Mouse (Mus musculus): ENCODE measurements around the gene E2f4. TPM values are rescaled to one million over a fixed set of nuclear protein-coding genes. Genes with fewer than 3 reads are reported as not detected.
A peak's percentile ranks its signal among the peaks of the same experiment; 100 is the strongest.

The E2f4 gene
- polyA plus RNA-seq, 1 experiment from 2014 or later = 46.4 TPM

DNA sequence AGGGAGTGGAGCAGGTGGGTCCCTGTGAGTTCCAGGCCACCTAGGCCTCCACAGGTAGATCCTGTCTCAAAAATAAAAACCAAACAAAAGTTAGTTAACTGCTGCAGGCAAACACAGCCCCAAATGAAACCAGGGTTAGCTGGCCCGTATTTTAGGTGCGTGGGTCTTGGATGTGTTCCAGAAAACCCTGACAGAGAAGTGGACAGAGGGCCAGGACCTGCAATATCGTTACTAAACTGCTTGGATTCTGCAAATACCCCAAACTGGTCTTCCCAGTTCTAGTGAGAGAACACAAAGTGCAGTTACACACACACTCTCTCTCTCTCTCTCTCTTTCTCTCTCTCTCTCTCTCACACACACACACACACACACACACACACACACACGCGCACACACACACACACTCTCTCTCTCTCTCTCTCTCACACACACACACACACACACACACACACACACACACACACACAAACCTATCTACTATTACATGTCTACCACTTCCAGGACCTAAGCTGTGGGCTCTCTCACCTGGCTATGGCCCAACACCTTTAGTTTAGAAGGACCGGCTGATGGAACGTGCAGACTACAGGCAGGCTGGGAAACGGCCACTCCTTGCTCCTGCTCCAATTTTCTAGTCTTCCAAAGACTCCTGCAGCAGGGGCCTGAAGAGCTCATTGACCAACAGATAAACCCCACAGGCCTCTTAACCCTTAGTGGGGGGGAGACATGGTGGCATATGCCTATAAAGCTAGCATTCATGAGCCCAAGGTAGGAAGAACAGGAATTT is 46.5 kb downstream of the E2f4 start:
- no peak overlapping the region for H3K9ac ChIP-seq (replicated peaks; ENCODE audit: low read depth, low read length)
- H3K27ac ChIP-seq (ENCODE audit: low read depth, low read length) = no peak overlapping the region
- H3K4me3 ChIP-seq (ENCODE audit: low read depth, low read length) = no peak overlapping the region
- no peak overlapping the region for H3K4me2 ChIP-seq (ENCODE audit: low read depth, low read length)
- no peaks in the 10 kb centered on the region for H3K4me1 ChIP-seq (ENCODE audit: control insufficient read depth, insufficient read depth, low read length)
- no peak for ATAC-seq (ENCODE audit: low read depth)
- no peaks in the 10 kb centered on the region for H3K9me3 ChIP-seq (ENCODE audit: control insufficient read depth, low read length)
- H3K36me3 ChIP-seq (ENCODE audit: control insufficient read depth, insufficient read depth, low read length) = no peaks in the 10 kb centered on the region
- H3K27me3 ChIP-seq (ENCODE audit: control insufficient read depth, insufficient read depth, low read length) = peaks cover 8% of the 10 kb centered on the region
- 84% methylated on average over 6 of the region's 8 CpGs for WGBS

DNA sequence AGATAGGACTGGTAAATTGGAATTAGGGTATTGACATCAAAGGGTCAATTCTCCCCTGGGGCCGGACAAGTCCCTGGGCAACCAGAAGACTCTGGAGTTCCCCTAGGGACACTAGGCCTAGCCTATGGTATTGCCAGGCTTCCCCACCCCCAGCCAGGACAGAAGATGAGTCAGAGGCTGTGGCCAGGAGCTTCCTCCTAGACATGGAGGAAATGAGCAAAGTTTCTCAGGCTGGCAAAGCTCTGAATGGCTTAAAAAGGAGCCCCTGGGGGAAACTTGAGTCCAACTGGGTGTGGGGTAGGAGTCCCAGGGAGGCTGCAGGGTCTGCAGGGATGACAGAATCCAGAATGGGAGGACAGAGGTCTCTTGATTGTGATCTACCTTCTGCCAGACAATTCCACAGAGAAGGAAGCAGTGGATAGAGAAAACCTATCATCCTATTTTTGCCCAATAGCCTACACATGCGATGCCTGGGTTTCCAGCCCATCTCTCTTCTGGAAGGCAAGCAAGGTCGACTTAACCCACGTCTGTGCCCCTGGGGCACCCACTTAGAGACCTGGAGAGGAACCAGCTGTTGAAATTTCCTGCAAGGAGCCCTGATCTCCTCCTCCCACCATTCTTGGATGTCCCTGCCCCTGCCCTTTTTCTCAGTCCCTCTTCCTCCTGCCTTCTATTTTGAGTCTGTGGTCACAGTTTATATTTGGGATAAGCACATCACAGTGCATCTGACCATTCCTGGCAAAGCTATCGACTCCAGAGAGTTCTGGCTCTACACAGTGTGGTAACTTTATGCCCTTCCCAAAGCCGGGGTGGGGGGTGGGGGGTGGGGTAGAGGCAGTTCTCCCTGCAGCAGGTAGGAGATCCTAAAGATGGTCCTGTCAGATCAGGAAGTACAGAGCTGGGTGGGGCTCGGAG is 47.9 kb downstream of the E2f4 start:
- ATAC-seq (ENCODE audit: low read depth) = no peak
- WGBS = 73% methylated on average over 7 of the region's 7 CpGs
- Histone ChIP-seq H3K4me2 (ENCODE audit: low read depth, low read length) (no peak overlapping the region), H3K36me3 (ENCODE audit: control insufficient read depth, insufficient read depth, low read length) (no peaks in the 10 kb centered on the region), H3K4me3 (ENCODE audit: low read depth, low read length) (no peak overlapping the region), H3K9ac (replicated peaks; ENCODE audit: low read depth, low read length) (no peak overlapping the region), H3K27me3 (ENCODE audit: control insufficient read depth, insufficient read depth, low read length) (peaks cover 8% of the 10 kb centered on the region), H3K9me3 (ENCODE audit: control insufficient read depth, low read length) (no peaks in the 10 kb centered on the region), H3K27ac (ENCODE audit: low read depth, low read length) (no peak overlapping the region), H3K4me1 (ENCODE audit: control insufficient read depth, insufficient read depth, low read length) (peaks cover 6% of the 10 kb centered on the region)

DNA sequence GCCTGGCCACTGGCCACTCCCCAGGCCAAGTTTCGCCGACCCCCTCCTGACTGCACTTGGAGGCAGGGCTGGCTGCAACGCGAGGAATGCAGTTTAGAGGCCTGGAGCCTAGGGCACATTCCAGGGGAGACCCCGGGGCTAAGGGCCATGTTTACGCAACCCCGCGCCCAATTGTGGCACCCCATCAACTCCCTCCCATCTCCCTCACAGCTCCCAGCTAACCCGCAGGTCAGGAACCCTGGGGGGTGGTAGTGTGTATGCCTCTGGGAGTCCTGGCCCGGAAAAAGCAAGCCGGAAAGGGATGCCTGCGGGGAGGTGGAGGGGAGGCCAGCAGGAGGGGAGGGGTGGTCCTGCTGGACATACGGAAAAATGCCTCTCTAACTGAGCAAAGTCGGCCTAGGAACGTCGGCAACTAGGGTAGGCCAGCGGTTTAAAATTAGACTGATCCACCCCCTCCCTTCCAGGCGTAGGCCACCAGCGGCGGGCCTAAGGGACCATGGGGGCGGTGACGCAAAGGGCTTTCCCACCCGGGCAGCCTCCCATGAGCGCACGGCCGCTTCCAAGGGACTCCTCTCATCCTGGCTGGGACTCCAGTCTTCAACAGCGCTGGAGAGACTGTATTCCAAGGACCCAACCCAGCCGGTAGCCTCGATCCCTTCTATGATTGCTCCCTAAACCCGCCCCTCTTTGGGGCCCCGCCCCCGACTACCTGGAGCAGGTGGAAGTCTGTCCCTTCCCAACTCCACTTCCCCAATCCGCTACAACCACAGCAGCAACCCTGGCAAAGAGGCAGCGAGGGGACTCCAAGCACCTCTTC is 49.4 kb downstream of the E2f4 start:
- Histone ChIP-seq H3K27ac (ENCODE audit: low read depth, low read length) (no peak overlapping the region), H3K4me2 (ENCODE audit: low read depth, low read length) (peak overlapping the region; percentile 96), H3K9me3 (ENCODE audit: control insufficient read depth, low read length) (no peaks in the 10 kb centered on the region), H3K36me3 (ENCODE audit: control insufficient read depth, insufficient read depth, low read length) (no peaks in the 10 kb centered on the region), H3K27me3 (ENCODE audit: control insufficient read depth, insufficient read depth, low read length) (peaks cover 8% of the 10 kb centered on the region), H3K4me3 (ENCODE audit: low read depth, low read length) (peak overlapping the region; percentile 66), H3K9ac (replicated peaks; ENCODE audit: low read depth, low read length) (0 out of 2 replicates have a peak overlapping the region, but pooled peaks have one; percentile 34), H3K4me1 (ENCODE audit: control insufficient read depth, insufficient read depth, low read length) (peaks cover 11% of the 10 kb centered on the region)
- peak; percentile 9; the same call in 1 of the 2 replicates for ATAC-seq (ENCODE audit: low read depth)
- WGBS = 3% methylated on average over 34 of the region's 34 CpGs

- peaks cover 11% of the 10 kb centered on the region for H3K4me1 ChIP-seq (ENCODE audit: control insufficient read depth, insufficient read depth, low read length)
- ATAC-seq (ENCODE audit: low read depth) = peak; percentile 83
- H3K4me3 ChIP-seq (ENCODE audit: low read depth, low read length) = peak within 1 kb of the TSS; percentile 66
- no peaks in the 10 kb centered on the region for H3K9me3 ChIP-seq (ENCODE audit: control insufficient read depth, low read length)
- under 1% methylated on average over 52 of the region's 53 CpGs for WGBS
- H3K4me2 ChIP-seq (ENCODE audit: low read depth, low read length) = peak within 1 kb of the TSS; percentile 96
- peaks cover 8% of the 10 kb centered on the region for H3K27me3 ChIP-seq (ENCODE audit: control insufficient read depth, insufficient read depth, low read length)
- H3K9ac ChIP-seq (replicated peaks; ENCODE audit: low read depth, low read length) = peak within 1 kb of the TSS; percentile 84
- H3K27ac ChIP-seq (ENCODE audit: low read depth, low read length) = peak within 1 kb of the TSS; percentile 45; the same call in 1 of the 2 replicates
- H3K36me3 ChIP-seq (ENCODE audit: control insufficient read depth, insufficient read depth, low read length) = no peaks in the 10 kb centered on the region
Observed at GRCm38 (mm10) chr8:105347428-105348221, 50.2 kb downstream of the E2f4 start, which contains the start of gene Fhod1. TSS of gene Fhod1 (minus strand) at chr8:105347953.

DNA sequence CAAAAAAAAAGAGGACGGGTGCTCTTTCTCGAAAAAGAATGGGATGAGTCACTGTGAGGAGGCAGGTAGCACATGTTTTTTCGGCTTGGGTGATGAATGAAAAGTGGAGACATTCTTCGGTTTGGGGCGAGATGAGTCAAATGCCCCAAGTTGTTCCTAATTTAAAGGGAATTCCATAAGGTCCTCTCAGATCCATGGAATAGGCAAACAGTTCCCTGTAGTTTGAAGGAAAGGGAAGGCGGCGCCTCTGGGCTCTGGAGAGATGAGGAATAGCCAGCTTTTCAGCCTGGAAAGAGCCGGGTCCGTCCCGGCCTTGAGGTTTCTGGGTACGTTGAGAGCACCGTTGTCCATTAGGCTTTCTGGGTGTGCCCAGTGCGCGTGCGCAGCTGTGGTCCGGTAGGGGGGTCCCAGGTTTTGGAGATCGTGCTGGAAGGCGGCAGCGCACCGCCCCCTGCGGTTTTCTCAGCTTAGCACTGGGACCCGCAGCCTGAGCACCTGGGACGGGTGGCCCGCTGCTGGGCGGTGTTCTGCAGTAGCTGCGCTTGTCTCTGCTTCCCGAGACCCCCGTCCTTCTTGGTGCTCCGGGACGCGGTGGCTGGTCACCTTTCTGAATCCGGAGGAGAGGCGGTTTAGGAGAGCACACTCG is 51.1 kb downstream of the E2f4 start, which contains the start of gene Slc9a5:
Gene Slc9a5, plus strand, starts transcription at position 394 of the 646 bp plus-strand sequence.
- Histone ChIP-seq H3K27me3 (ENCODE audit: control insufficient read depth, insufficient read depth, low read length) (peaks cover 8% of the 10 kb centered on the region), H3K27ac (ENCODE audit: low read depth, low read length) (peak within 1 kb of the TSS; percentile 45; the same call in 1 of the 2 replicates), H3K4me2 (ENCODE audit: low read depth, low read length) (peak within 1 kb of the TSS; percentile 96), H3K9me3 (ENCODE audit: control insufficient read depth, low read length) (no peaks in the 10 kb centered on the region), H3K4me3 (ENCODE audit: low read depth, low read length) (peak within 1 kb of the TSS; percentile 66), H3K4me1 (ENCODE audit: control insufficient read depth, insufficient read depth, low read length) (peaks cover 11% of the 10 kb centered on the region), H3K36me3 (ENCODE audit: control insufficient read depth, insufficient read depth, low read length) (no peaks in the 10 kb centered on the region), H3K9ac (replicated peaks; ENCODE audit: low read depth, low read length) (peak within 1 kb of the TSS; percentile 84)
- peak; percentile 19 for ATAC-seq (ENCODE audit: low read depth)
- under 1% methylated on average over 34 of the region's 34 CpGs for WGBS

DNA sequence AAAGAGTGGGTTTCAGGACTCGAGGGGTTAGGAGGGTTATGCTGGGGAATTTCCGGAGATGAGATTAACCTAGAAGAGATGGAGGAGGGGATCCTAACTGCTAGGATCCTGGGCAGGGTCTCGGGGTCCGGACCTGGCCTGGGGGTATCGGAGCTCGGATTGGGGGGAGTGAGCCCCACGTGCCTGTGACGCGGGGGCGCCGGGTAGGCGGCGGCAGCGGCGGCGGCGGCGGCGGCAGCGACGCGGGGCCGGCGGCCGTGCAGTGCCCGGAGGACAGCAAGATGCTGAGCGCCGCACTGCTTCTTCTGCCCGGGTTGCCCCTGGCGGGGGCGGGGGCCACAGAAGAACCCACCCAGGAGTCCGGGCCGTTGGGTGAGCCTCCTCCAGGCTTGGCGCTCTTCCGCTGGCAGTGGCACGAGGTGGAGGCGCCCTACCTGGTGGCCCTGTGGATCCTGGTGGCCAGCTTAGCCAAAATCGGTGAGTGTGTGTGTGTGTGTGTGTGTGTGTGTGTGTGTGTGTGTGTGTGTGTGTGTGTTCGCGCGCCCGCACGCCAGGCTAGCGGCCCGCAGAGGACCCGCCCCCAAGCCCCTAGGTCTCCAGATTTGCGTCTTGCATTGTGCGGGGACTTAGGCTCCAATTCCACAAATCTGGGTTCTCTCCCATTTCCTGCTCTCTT is 51.8 kb downstream of the E2f4 start:
- Histone ChIP-seq H3K4me2 (ENCODE audit: low read depth, low read length) (peak overlapping the region; percentile 96), H3K27ac (ENCODE audit: low read depth, low read length) (peak overlapping the region; percentile 45; the same call in 1 of the 2 replicates), H3K27me3 (ENCODE audit: control insufficient read depth, insufficient read depth, low read length) (peaks cover 8% of the 10 kb centered on the region), H3K9me3 (ENCODE audit: control insufficient read depth, low read length) (no peaks in the 10 kb centered on the region), H3K4me1 (ENCODE audit: control insufficient read depth, insufficient read depth, low read length) (peaks cover 11% of the 10 kb centered on the region), H3K9ac (replicated peaks; ENCODE audit: low read depth, low read length) (peak overlapping the region; percentile 84), H3K36me3 (ENCODE audit: control insufficient read depth, insufficient read depth, low read length) (no peaks in the 10 kb centered on the region), H3K4me3 (ENCODE audit: low read depth, low read length) (peak overlapping the region; percentile 66)
- ATAC-seq (ENCODE audit: low read depth) = peak; percentile 38
- under 1% methylated on average over 48 of the region's 48 CpGs for WGBS

DNA sequence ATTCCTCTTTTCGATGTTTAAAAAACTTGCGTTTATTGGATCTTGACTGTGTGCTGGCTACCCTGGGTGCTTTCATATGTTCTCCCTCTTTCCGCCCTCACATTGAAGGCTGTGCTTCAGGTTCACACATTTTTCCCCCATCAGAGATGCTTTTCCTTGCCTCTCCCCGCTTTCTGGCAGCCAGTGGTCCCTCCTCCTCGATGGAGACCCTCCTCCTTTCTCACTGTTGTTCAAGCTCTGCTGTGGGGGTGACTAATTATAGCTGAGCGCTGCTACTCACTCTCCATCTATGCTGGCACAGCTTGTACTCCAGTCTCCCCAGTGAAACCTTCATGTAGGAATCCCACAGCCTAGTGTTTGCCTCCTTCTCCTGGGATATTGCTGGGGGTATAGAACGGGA is 52.7 kb downstream of the E2f4 start:
- H3K4me1 ChIP-seq (ENCODE audit: control insufficient read depth, insufficient read depth, low read length) = peaks cover 11% of the 10 kb centered on the region
- no peak overlapping the region for H3K27ac ChIP-seq (ENCODE audit: low read depth, low read length)
- peak overlapping the region; percentile 21; the same call in 1 of the 2 replicates for H3K9ac ChIP-seq (replicated peaks; ENCODE audit: low read depth, low read length)
- no peaks in the 10 kb centered on the region for H3K36me3 ChIP-seq (ENCODE audit: control insufficient read depth, insufficient read depth, low read length)
- peaks cover 8% of the 10 kb centered on the region for H3K27me3 ChIP-seq (ENCODE audit: control insufficient read depth, insufficient read depth, low read length)
- no peaks in the 10 kb centered on the region for H3K9me3 ChIP-seq (ENCODE audit: control insufficient read depth, low read length)
- no peak for ATAC-seq (ENCODE audit: low read depth)
- 39% methylated on average over 7 of the region's 7 CpGs for WGBS
- H3K4me3 ChIP-seq (ENCODE audit: low read depth, low read length) = peak overlapping the region; percentile 66
- peak overlapping the region; percentile 96 for H3K4me2 ChIP-seq (ENCODE audit: low read depth, low read length)
